Mouse (Mus musculus) hindbrain, embryonic 16.5 days (tissue): ENCODE measurements around the gene Ankrd44. TPM values are rescaled to one million over a fixed set of nuclear protein-coding genes. Genes with fewer than 3 reads are reported as not detected.

Source experiments
- ATAC-seq: fragments of 200-750 bp; cut with Nextera tagmentation; 2 replicates; pipeline ENCODE4 v1.8.0; 2017; ENCODE audit warnings: moderate TSS enrichment, moderate library complexity
- H3K27ac ChIP-seq: fragments of 300-500 bp; sonication (generic); 2 replicates; pipeline ENCODE4 v1.5.1; 2014; ENCODE audit warnings: low read depth, mild to moderate bottlenecking, control low read depth, low read length, moderate library complexity
- H3K27me3 ChIP-seq: fragments of 300-500 bp; sonication (generic); replicated peaks from 2 replicates; pipeline ENCODE4 v1.6.1; 2014; ENCODE audit warnings: low read length; ENCODE audit not compliant: control insufficient read depth, insufficient read depth
- H3K36me3 ChIP-seq: fragments of 300-500 bp; sonication (generic); 2 replicates; pipeline ENCODE4 v1.6.1; 2014; ENCODE audit warnings: mild to moderate bottlenecking, low read length, moderate library complexity, mixed read lengths; ENCODE audit not compliant: control insufficient read depth, insufficient read depth
- H3K4me1 ChIP-seq: fragments of 300-500 bp; sonication (generic); 2 replicates; pipeline ENCODE4 v1.6.1; 2014; ENCODE audit warnings: low read depth, low read length; ENCODE audit not compliant: control insufficient read depth, insufficient read depth
- H3K4me2 ChIP-seq: fragments of 300-500 bp; sonication (generic); 2 replicates; pipeline ENCODE4 v1.6.1; 2014; ENCODE audit warnings: mild to moderate bottlenecking, low read length, control low read depth, moderate library complexity
- H3K4me3 ChIP-seq: fragments of 300-500 bp; sonication (generic); 2 replicates; pipeline ENCODE4 v1.5.1; 2014; ENCODE audit warnings: mild to moderate bottlenecking, low read length, control low read depth, moderate library complexity
- H3K9ac ChIP-seq: fragments of 300-500 bp; sonication (generic); 2 replicates; pipeline ENCODE4 v1.6.1; 2014; ENCODE audit warnings: low read depth, mild to moderate bottlenecking, control low read depth, low read length, moderate library complexity
- H3K9me3 ChIP-seq: fragments of 300-500 bp; sonication (generic); 2 replicates; pipeline ENCODE4 v1.6.1; 2014; ENCODE audit warnings: mild to moderate bottlenecking, low read length, moderate library complexity; ENCODE audit not compliant: control insufficient read depth
- WGBS: fragments of 180-500 bp; shearing (Covaris S2); extraction: QIAGEN DNeasy Blood & Tissue Kit; methylation state at CpG from one replicate; pipeline ENCODE4 v1.1.7; 2014; 5-methylcytosine and 5-hydroxymethylcytosine counted together
- polyA plus RNA-seq: library from polyadenylated mRNA; unstranded; fragments of >200 nt; fragmentation: Nextera tagmentation; extraction: Ambion mirVana; gene quantifications from 2 replicates; pipeline ENCODE4 v1.2.1, GENCODE M21; 2015

Gene Ankrd44
- polyA plus RNA-seq, 1 experiment from 2014 or later, result 19.5 TPM

- no peak for ATAC-seq
- WGBS, result 90% methylated on average over 6 of the region's 6 CpGs
Observed at GRCm38 (mm10) chr1:54835661-54836205, 90.5 kb downstream of the Ankrd44 start.

GRCm38 (mm10) chr1:54833221-54833620 lies 93.0 kb downstream of the Ankrd44 start:
- Histone ChIP-seq H3K27me3 (no peaks in the 10 kb centered on the region), H3K9ac (no peak overlapping the region), H3K4me1 (no peaks in the 10 kb centered on the region), H3K4me2 (no peak overlapping the region), H3K9me3 (no peaks in the 10 kb centered on the region), H3K27ac (no peak overlapping the region), H3K4me3 (no peak overlapping the region), H3K36me3 (no peaks in the 10 kb centered on the region)
- WGBS, result 92% methylated on average over 6 of the region's 6 CpGs
- no peak for ATAC-seq

More at GRCm38 (mm10) chr1:54835661-54836205, 90.5 kb downstream of the Ankrd44 start:
- H3K9me3 ChIP-seq, result no peaks in the 10 kb centered on the region
- no peak overlapping the region for H3K4me3 ChIP-seq
- H3K36me3 ChIP-seq, result no peaks in the 10 kb centered on the region
- H3K4me2 ChIP-seq, result no peak overlapping the region
- H3K27ac ChIP-seq, result no peak overlapping the region
- no peaks in the 10 kb centered on the region for H3K4me1 ChIP-seq
- H3K9ac ChIP-seq, result no peak overlapping the region
- H3K27me3 ChIP-seq, result no peaks in the 10 kb centered on the region

GRCm38 (mm10) chr1:54832765-54833164 lies 93.4 kb downstream of the Ankrd44 start:
- Histone ChIP-seq H3K9ac (no peak overlapping the region), H3K4me2 (no peak overlapping the region)
- WGBS, result 0% methylated on average over 1 of the region's 1 CpGs

GRCm38 (mm10) chr1:54830223-54830622 lies 96.0 kb downstream of the Ankrd44 start:
- H3K27me3 ChIP-seq, result no peaks in the 10 kb centered on the region
- H3K36me3 ChIP-seq, result no peaks in the 10 kb centered on the region
- no peak for ATAC-seq
- WGBS, result 65% methylated on average over 5 of the region's 6 CpGs
- H3K9me3 ChIP-seq, result no peaks in the 10 kb centered on the region
- H3K4me2 ChIP-seq, result no peak overlapping the region
- no peak overlapping the region for H3K27ac ChIP-seq
- no peak overlapping the region for H3K9ac ChIP-seq
- H3K4me3 ChIP-seq, result no peak overlapping the region
- no peaks in the 10 kb centered on the region; the same call in 1 of the 2 replicates for H3K4me1 ChIP-seq

More at GRCm38 (mm10) chr1:54832765-54833164, 93.4 kb downstream of the Ankrd44 start:
- no peak overlapping the region for H3K27ac ChIP-seq
- H3K27me3 ChIP-seq, result no peaks in the 10 kb centered on the region
- no peaks in the 10 kb centered on the region for H3K4me1 ChIP-seq
- H3K9me3 ChIP-seq, result no peaks in the 10 kb centered on the region
- H3K36me3 ChIP-seq, result no peaks in the 10 kb centered on the region
- H3K4me3 ChIP-seq, result no peak overlapping the region
- ATAC-seq, result peak; percentile 58; the same call in 1 of the 2 replicates

- Histone ChIP-seq H3K4me2 (no peak overlapping the region), H3K27ac (no peak overlapping the region), H3K9ac (no peak overlapping the region), H3K9me3 (no peaks in the 10 kb centered on the region), H3K4me1 (no peaks in the 10 kb centered on the region; the same call in 1 of the 2 replicates), H3K36me3 (no peaks in the 10 kb centered on the region), H3K27me3 (no peaks in the 10 kb centered on the region), H3K4me3 (no peak overlapping the region)
- WGBS, result 92% methylated on average over 5 of the region's 5 CpGs
- no peak for ATAC-seq
Observed at GRCm38 (mm10) chr1:54829681-54830213, 96.4 kb downstream of the Ankrd44 start.

GRCm38 (mm10) chr1:54827827-54828226 lies 98.4 kb downstream of the Ankrd44 start:
- Histone ChIP-seq H3K4me2 (no peak overlapping the region), H3K27ac (no peak overlapping the region), H3K9ac (no peak overlapping the region), H3K4me1 (no peaks in the 10 kb centered on the region; the same call in 1 of the 2 replicates), H3K36me3 (no peaks in the 10 kb centered on the region), H3K9me3 (no peaks in the 10 kb centered on the region), H3K27me3 (no peaks in the 10 kb centered on the region), H3K4me3 (no peak overlapping the region)
- 77% methylated on average over 8 of the region's 8 CpGs for WGBS
- ATAC-seq, result no peak

- no peak overlapping the region for H3K4me2 ChIP-seq
- H3K4me1 ChIP-seq, result no peaks in the 10 kb centered on the region; the same call in 1 of the 2 replicates
- H3K9me3 ChIP-seq, result no peaks in the 10 kb centered on the region
- ATAC-seq, result no peak
- WGBS, result 64% methylated on average over 3 of the region's 3 CpGs
- H3K27ac ChIP-seq, result no peak overlapping the region
- H3K9ac ChIP-seq, result no peak overlapping the region
- no peak overlapping the region for H3K4me3 ChIP-seq
- no peaks in the 10 kb centered on the region for H3K36me3 ChIP-seq
- no peaks in the 10 kb centered on the region for H3K27me3 ChIP-seq
Observed at GRCm38 (mm10) chr1:54827351-54827750, 98.8 kb downstream of the Ankrd44 start.

- peak; percentile 40; the same call in 1 of the 2 replicates for ATAC-seq
- H3K36me3 ChIP-seq, result no peaks in the 10 kb centered on the region
- 51% methylated on average over 4 of the region's 4 CpGs for WGBS
Observed at GRCm38 (mm10) chr1:54826426-54826986, 99.7 kb downstream of the Ankrd44 start.

GRCm38 (mm10) chr1:54825718-54826425 lies 100.3 kb downstream of the Ankrd44 start:
- H3K9ac ChIP-seq, result no peak overlapping the region
- no peak overlapping the region for H3K4me2 ChIP-seq
- H3K27ac ChIP-seq, result no peak overlapping the region
- no peaks in the 10 kb centered on the region; the same call in 1 of the 2 replicates for H3K4me1 ChIP-seq
- no peak for ATAC-seq
- WGBS, result 74% methylated on average over 6 of the region's 6 CpGs
- no peak overlapping the region for H3K4me3 ChIP-seq
- H3K36me3 ChIP-seq, result no peaks in the 10 kb centered on the region
- no peaks in the 10 kb centered on the region for H3K27me3 ChIP-seq
- H3K9me3 ChIP-seq, result no peaks in the 10 kb centered on the region

More at GRCm38 (mm10) chr1:54826426-54826986, 99.7 kb downstream of the Ankrd44 start:
- Histone ChIP-seq H3K27me3 (no peaks in the 10 kb centered on the region), H3K4me1 (no peaks in the 10 kb centered on the region; the same call in 1 of the 2 replicates), H3K4me3 (no peak overlapping the region), H3K9me3 (no peaks in the 10 kb centered on the region), H3K4me2 (no peak overlapping the region), H3K9ac (no peak overlapping the region), H3K27ac (no peak overlapping the region)
